Mouse (Mus musculus) B cell, adult 67 days (primary cell): ENCODE measurements around the gene Cldn34b1. TPM values are rescaled to one million over a fixed set of nuclear protein-coding genes. Genes with fewer than 3 reads are reported as not detected.

Source experiments
- total RNA-seq, 2 experiments: library from RNA; stranded (reverse); gene quantifications; 4 replicates each; pipeline ENCODE4 v1.2.4; 2023

Gene Cldn34b1
- not detected for total RNA-seq

DNA sequence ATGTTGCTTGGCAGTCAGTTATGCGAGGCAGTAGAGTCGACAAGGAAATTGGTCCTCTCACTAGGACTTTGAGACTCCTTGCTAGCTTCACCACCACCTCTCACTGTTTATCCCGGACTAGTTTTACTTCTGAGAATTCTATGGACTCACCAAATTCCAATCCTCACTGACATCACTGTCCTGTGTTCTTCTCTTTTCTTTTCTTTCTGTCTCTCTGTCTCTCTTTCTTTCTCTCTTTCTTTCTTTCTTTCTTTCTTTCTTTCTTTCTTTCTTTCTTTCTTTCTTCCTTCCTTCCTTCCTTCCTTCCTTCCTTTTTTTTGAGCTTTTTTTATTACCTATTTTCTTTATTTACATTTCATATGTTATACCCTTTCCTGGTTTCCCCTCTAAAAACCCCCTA lies at the start of gene Cldn34b1:
Gene Cldn34b1 (minus strand): TSS at position 101 of the 400 bp plus-strand sequence.

GRCm38 (mm10) chrX:154935887-154936286 lies 45.8 kb upstream of the Cldn34b1 start, which contains the start of gene Magea6:
Gene Magea6 (minus strand): TSS chrX:154935987.

Other genes starting within 250 kb of the Cldn34b1 start
- not detected for gene Magea6, start 45.7 kb upstream of the Cldn34b1 start, total RNA-seq
- gene Magea3, start 59.2 kb upstream of the Cldn34b1 start, total RNA-seq, result not detected
- not detected for gene Magea8, start 105.6 kb upstream of the Cldn34b1 start, total RNA-seq
- gene Magea5, start 172.9 kb upstream of the Cldn34b1 start, total RNA-seq, result not detected
- gene Magea1, start 199.5 kb upstream of the Cldn34b1 start, total RNA-seq, result not detected
- not detected for gene Magea2, start 203.4 kb upstream of the Cldn34b1 start, total RNA-seq
- not detected for gene Cldn34b2, start 238.1 kb upstream of the Cldn34b1 start, total RNA-seq